Mouse (Mus musculus) olfactory bulb, adult 2 months (tissue): ENCODE data around the gene Pop5. TPM values are rescaled to one million over a fixed set of nuclear protein-coding genes. Genes with fewer than 3 reads are reported as not detected.
A peak's percentile ranks its signal among the peaks of the same experiment; 100 is the strongest.

ENCODE experiments used
- H3K27ac ChIP-seq: fragments of 200-500 bp; 2 replicates; pipeline ENCODE4 v1.5.1; 2012; ENCODE audit warnings: low read depth, low read length; ENCODE audit not compliant: insufficient read depth
- H3K4me1 ChIP-seq: fragments of 200-500 bp; 2 replicates; pipeline ENCODE4 v1.6.1; 2012; ENCODE audit warnings: low read length; ENCODE audit not compliant: control insufficient read depth, insufficient read depth
- H3K4me3 ChIP-seq: fragments of 200-500 bp; 2 replicates; pipeline ENCODE4 v1.5.1; 2012; ENCODE audit warnings: mild to moderate bottlenecking, low read depth, low read length, moderate library complexity; ENCODE audit not compliant: insufficient read depth
- CTCF ChIP-seq: fragments of 200-500 bp; IDR thresholded peaks from 2 replicates; pipeline ENCODE4 v1.5.1; 2012; ENCODE audit warnings: low read depth, mild to moderate bottlenecking, low read length, moderate library complexity; ENCODE audit not compliant: insufficient read depth
- POLR2A ChIP-seq: fragments of 200-500 bp; IDR thresholded peaks from 2 replicates; pipeline ENCODE4 v1.6.1; 2012; ENCODE audit warnings: mild to moderate bottlenecking, low read depth, low read length, moderate library complexity; ENCODE audit not compliant: insufficient read depth
- WGBS: fragments of 180-500 bp; shearing (Covaris S2); methylation state at CpG from one replicate; pipeline ENCODE4 v1.1.7; 2018; 5-methylcytosine and 5-hydroxymethylcytosine counted together
- polyA plus RNA-seq: library from polyadenylated mRNA; stranded (reverse); fragments of >200 nt; gene quantifications from 2 replicates; pipeline ENCODE4 v1.2.4, GENCODE M21; 2012; ENCODE audit warnings: low replicate concordance; ENCODE audit not compliant: missing spikeins, insufficient read depth, insufficient read length

Pop5 gene
- polyA plus RNA-seq, 1 experiment = not detected

DNA sequence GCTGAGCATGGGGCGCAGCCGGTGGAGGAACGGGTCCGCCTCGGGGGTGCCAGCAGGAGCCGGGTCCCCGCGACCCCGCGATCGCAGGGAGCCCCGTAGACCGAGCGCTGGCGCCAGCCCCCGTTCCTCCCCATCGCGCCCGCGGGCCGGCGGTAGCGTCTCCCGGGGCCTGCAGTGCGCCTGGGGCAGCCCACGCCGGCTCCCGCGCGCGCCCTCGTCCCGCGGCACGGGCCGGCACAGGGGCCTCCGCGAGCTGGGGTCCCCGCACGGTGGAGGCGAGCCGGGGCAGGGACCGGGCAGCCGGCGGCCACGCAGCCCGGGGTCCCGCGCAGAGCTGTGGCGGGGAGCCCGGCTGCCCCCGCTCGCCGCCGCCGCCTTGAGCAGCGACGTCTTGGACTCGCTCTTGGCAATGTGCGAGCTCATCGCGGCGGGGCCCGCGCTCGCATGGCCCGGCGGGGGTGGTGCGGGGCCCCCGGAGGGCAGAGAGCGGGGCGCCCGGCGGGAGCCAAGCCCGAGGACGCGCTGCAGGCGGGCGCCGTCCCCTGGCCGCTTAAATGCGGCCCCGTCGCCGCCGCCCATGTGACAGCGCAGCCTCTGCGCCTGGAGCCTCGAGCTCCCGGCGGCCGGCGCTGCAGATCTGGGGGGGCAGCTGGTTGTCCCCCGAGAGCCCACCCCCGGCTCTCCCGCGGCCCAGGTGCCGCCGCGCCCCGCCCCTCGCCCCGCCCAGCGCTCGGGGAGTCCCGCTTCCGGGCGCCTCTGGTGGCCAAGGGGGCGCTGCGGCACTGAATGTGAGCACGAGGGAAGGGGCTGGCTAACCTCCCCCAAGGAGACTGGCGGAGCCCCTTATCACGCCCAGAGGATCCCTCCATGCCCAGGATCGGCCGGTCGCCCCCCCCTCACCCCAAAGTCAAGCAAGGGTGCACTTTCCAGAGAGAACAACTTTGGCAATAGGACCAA, 41.7 kb upstream of the Pop5 start, which contains the start of gene Cabp1:
Gene Cabp1, minus strand, starts transcription at position 713 of the 957 bp plus-strand sequence.
- no peak for TF ChIP-seq CTCF
- TF ChIP-seq POLR2A = no peak

DNA sequence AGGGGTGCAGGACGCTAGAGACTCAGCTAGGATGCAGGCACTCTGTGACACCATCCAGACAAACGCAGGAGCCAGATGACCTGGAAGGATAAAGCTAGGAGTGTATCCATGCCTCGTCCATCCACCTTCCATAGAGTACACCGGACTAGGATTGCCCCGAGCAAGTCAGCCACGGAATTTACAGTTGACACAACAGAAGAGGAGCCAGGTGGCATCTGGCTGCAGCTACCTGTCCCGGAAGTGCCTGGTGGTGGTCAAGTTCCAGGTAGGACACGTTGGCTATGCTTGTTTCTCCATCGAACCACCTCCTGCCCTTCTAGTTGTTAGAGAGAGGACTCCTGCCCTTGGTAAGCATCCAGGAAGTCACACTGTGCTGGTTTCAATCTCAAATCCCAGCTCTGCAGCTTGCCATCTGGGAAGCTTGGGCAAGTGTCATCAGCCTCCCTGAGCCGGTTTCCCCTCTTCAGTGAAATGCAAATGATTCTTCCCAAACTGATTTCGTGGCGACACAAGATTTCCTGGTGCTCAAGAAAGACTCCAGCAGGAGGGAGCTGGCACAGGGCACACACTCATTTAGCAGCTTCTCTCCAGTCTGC, 40.9 kb upstream of the Pop5 start:
- TF ChIP-seq CTCF (no peak), POLR2A (no peak)
- Histone ChIP-seq H3K27ac (no peak overlapping the region), H3K4me3 (0 out of 2 replicates have a peak overlapping the region, but pooled peaks have one; percentile 73), H3K4me1 (peaks cover 20% of the 10 kb centered on the region)
- WGBS = 15% methylated on average over 12 of the region's 12 CpGs

More for the DNA sequence above, 41.7 kb upstream of the Pop5 start, which contains the start of gene Cabp1:
- Histone ChIP-seq H3K4me1 (peaks cover 20% of the 10 kb centered on the region), H3K27ac (no peak within 1 kb of the TSS; the same call in 1 of the 2 replicates), H3K4me3 (peak within 1 kb of the TSS; percentile 73)
- WGBS = under 1% methylated on average over 105 of the region's 116 CpGs

DNA sequence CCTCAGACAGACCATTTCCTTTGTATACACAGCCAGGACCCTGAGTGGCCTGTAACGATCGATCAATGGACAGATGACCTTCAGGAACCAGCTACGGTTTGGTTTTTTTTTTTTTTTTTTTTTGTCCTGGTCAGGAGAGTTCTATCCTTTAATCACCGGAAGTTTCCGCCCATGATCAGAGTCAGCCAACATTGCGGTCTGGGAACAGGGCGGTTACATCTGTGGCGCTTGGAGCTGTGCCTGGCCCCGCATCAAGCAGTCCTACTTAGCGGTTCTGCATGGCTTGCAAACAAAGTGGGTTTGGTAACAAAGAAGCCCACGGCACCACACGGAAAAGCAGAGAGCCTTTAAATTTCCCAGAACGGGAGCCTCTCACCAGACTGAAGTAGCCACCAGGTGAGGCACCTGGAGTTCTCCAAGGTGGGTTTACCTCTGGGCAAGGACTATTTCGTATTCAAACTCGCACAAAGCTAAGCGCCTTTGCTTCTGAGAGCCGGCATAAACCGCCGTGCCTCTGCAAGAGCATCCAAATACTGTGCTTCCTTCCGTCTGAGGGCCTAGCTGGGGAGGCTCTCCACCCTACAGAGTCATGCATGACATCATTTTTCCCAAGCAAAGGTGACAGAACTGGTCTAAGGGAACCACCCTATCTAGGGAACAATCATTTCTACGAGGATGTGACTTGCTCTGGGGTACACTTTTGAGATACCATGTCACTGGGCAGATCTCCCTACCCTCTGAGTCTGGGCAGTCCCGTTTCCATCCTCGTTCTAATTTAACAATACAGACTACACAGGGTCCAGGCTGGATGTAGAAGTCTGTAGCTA, 31.7 kb upstream of the Pop5 start:
- H3K4me1 ChIP-seq = peaks cover 12% of the 10 kb centered on the region
- H3K27ac ChIP-seq = no peak overlapping the region
- WGBS = 35% methylated on average over 23 of the region's 23 CpGs
- no peak overlapping the region for H3K4me3 ChIP-seq
- no peak for TF ChIP-seq POLR2A
- TF ChIP-seq CTCF = no peak

DNA sequence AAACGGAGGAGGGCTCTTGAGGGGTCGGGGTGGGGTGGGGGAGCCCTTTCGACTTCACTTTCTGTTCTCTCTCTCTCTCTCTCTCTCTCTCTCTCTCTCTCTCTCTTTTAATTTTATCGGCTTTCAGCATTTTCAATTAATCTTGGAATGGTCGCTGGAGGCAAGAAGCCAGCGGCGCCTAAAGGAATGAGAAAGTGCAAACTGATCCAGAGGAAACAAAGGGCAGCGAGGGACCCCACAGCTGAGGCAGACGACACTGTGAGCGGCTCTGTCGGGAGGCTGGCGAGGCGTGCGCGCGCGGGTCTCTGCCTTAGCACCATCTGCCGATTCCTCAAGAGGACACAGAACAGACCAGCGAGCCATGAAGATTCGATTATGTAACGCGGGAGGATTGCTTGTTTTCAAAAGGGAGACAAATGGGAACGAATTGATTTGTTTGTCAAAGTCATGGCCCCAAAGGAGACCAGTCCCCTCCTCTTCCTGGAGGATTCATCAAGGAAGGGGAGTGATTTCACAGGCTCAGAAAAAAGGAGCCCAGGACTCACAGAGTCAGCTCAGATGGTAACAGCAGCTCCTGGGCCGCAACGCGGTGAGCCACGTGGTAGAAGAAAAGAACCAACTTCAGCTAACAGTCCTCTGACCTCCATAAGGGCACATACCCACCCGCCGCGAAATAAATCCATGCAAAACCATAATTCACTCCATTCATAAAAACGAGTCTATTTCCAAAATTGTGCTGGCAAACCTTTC, 30.9 kb upstream of the Pop5 start:
- 9% methylated on average over 31 of the region's 31 CpGs for WGBS
- H3K4me1 ChIP-seq = peaks cover 12% of the 10 kb centered on the region

DNA sequence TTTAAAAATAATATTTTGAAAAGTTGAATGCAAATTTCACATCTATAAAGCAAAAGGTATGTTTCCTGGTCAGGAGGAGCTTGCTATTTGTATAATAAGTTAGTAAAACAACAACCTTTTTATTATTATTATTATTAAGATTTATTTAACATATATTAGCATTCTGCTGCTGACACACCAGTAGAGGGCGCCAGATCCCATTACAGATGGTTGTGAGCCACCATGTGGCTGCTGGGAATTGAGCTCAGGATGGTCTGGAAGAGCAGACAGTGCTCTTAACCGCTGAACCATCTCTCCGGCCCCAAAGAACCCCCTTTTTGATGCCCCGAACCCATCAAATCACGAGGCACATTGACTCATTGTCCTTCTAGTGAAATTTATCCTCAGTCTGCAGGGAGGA, 28.4 kb upstream of the Pop5 start:
- 0 out of 2 replicates have a peak, but pooled peaks have one; percentile 11 for TF ChIP-seq CTCF
- TF ChIP-seq POLR2A = no peak
- H3K27ac ChIP-seq = no peak overlapping the region
- H3K4me1 ChIP-seq = peaks cover 12% of the 10 kb centered on the region
- H3K4me3 ChIP-seq = no peak overlapping the region
- WGBS = 65% methylated on average over 5 of the region's 5 CpGs

More for the DNA sequence above, 30.9 kb upstream of the Pop5 start:
- no peak overlapping the region for H3K27ac ChIP-seq
- H3K4me3 ChIP-seq = peak overlapping the region; percentile 27
- TF ChIP-seq CTCF (no peak), POLR2A (no peak)

DNA sequence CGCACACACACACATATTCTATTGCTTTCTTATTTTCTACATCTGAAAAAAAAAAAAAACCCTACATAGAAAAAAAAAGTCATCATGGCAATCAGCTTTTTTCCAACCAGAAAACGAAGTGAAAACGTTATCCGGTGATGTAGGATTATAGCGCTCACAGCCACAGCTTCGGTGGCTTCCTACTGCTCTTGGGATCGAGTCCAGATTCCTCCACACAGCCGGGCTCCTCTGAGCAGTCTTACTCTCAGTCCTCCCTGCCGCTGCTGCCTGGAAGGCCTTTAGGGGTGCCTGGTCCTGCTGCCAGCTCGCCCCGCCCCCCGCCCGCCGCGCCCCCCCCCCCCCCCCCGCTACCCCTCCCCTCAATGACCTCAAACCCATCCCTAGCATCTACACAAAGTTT, 27.7 kb upstream of the Pop5 start:
- no peak for TF ChIP-seq CTCF
- no peak for TF ChIP-seq POLR2A
- no peak overlapping the region for H3K27ac ChIP-seq
- no peak overlapping the region for H3K4me3 ChIP-seq
- WGBS = 23% methylated on average over 9 of the region's 16 CpGs
- H3K4me1 ChIP-seq = peaks cover 12% of the 10 kb centered on the region

DNA sequence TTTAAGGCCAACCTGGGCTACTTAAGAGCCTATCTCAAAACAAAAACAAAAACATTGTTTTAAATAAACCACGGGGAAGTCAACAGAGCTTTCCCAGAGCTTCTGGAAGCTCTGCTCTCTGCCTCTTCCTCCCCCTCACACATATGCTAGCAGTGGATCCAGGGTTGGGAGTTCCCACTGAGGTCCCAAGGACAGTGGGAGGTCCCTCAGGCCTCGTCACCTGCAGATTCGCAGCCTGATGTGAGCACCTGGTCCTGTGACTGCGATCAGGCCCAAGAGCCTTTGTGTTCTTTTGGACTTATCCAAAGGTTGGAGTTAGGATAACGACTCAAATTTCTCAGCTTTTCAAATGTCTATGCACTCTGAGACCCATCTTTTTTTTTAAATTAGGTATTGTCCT, 27.0 kb upstream of the Pop5 start:
- H3K4me3 ChIP-seq = no peak overlapping the region
- no peak overlapping the region for H3K27ac ChIP-seq
- 82% methylated on average over 5 of the region's 5 CpGs for WGBS
- TF ChIP-seq POLR2A = no peak
- TF ChIP-seq CTCF = no peak
- peaks cover 16% of the 10 kb centered on the region for H3K4me1 ChIP-seq

DNA sequence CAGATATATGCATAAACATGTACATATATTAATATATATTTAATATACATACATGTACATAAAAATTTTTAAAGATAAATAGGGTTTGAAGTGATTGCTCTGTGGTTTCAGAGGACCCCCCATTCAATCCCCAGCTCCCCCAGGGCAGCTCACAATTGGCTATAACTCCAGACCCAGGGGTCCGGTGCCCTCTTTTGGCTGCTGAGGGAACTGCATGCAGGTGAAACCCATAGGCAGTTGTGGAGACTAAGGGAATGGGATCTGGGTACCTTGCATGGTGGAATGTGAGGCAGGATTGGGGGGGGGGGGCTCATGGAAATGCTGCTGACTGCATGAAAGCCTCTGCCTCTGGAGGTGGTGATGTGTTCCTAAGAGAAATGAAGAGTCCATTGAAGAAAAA, 25.3 kb upstream of the Pop5 start:
- Histone ChIP-seq H3K27ac (no peak overlapping the region), H3K4me1 (peaks cover 10% of the 10 kb centered on the region), H3K4me3 (no peak overlapping the region)
- no peak for TF ChIP-seq POLR2A
- no peak for TF ChIP-seq CTCF
- WGBS = 13% methylated on average over 1 of the region's 1 CpGs
